Comparison of ENCODE assay signal across 17 mouse cellular contexts in genomic region chr3:37490025-37490424, GRCm38 (mm10).
"Had no signal": no experiment of that assay in that cellular context is flagged by ENCODE, and none has a peak within 500 bp of the region (broad histone marks: within the 10 kb centered on the region; RNA-seq: fewer than 3 reads in every experiment).

No protein-coding gene starts in this region.

- H3K4me1 ChIP-seq: lung, embryonic 15.5 days; midbrain, embryonic 13.5 days; midbrain, embryonic 15.5 days; neural tube, embryonic 12.5 days; stomach, embryonic 15.5 days had no signal

- H3K27me3 ChIP-seq: lung, embryonic 15.5 days; megakaryocyte, embryonic 14.5 days; midbrain, embryonic 13.5 days; midbrain, embryonic 15.5 days; neural tube, embryonic 12.5 days; stomach, embryonic 15.5 days had no signal

- H3K4me3 ChIP-seq: lung, embryonic 15.5 days; megakaryocyte, embryonic 14.5 days; midbrain, embryonic 13.5 days; midbrain, embryonic 15.5 days; neural tube, embryonic 12.5 days; stomach, embryonic 15.5 days had no signal

- DNase-seq: lung, adult 2 months; lung, postnatal 14 days; lung, postnatal 36 days; right cerebral cortex, postnatal 14 days; thymus, adult 2 months; thymus, postnatal 25 days; thymus, postnatal 4 days had no signal

- H3K9ac ChIP-seq: lung, embryonic 15.5 days; midbrain, embryonic 13.5 days; midbrain, embryonic 15.5 days; neural tube, embryonic 12.5 days; stomach, embryonic 15.5 days had no signal

- H3K9me3 ChIP-seq: lung, embryonic 15.5 days; megakaryocyte, embryonic 14.5 days; midbrain, embryonic 13.5 days; midbrain, embryonic 15.5 days; neural tube, embryonic 12.5 days; stomach, embryonic 15.5 days had no signal

- H3K4me2 ChIP-seq: lung, embryonic 15.5 days; midbrain, embryonic 11.5 days; midbrain, embryonic 13.5 days; midbrain, embryonic 15.5 days; neural tube, embryonic 12.5 days; stomach, embryonic 15.5 days had no signal

- H3K27ac ChIP-seq: lung, embryonic 15.5 days; macrophage; midbrain, embryonic 13.5 days; midbrain, embryonic 15.5 days; neural tube, embryonic 12.5 days; stomach, embryonic 15.5 days; stomach, postnatal 0 days had no signal

- ATAC-seq: lung, postnatal 0 days; midbrain, embryonic 13.5 days; midbrain, embryonic 15.5 days had no signal

- H3K36me3 ChIP-seq: lung, embryonic 15.5 days; midbrain, embryonic 13.5 days; midbrain, embryonic 15.5 days; neural tube, embryonic 12.5 days; stomach, embryonic 15.5 days had no signal
